Mouse (Mus musculus): ENCODE measurements around the gene Clic3.
A peak's percentile ranks its signal among the peaks of the same experiment; 100 is the strongest.

Clic3 gene

GRCm38 (mm10) chr2:25480541-25480940, 23.9 kb downstream of the Clic3 start:
- DNase-seq (ENCODE audit: low read depth) = no peak

GRCm38 (mm10) chr2:25482969-25483368, 26.3 kb downstream of the Clic3 start:
- DNase-seq (ENCODE audit: low read depth) = no peak

- DNase-seq (ENCODE audit: low read depth) = no peak
Observed at GRCm38 (mm10) chr2:25484901-25485647, 28.4 kb downstream of the Clic3 start.

- DNase-seq (ENCODE audit: low read depth) = no peak
Observed at GRCm38 (mm10) chr2:25487965-25488670, 31.5 kb downstream of the Clic3 start.

- DNase-seq (ENCODE audit: low read depth) = no peak
Observed at GRCm38 (mm10) chr2:25488671-25489068, 32.0 kb downstream of the Clic3 start.

- DNase-seq (ENCODE audit: low read depth) = no peak
Observed at GRCm38 (mm10) chr2:25492988-25493387, 36.4 kb downstream of the Clic3 start.

GRCm38 (mm10) chr2:25493476-25493961, 36.9 kb downstream of the Clic3 start, which contains the start of gene Lcn12:
Lcn12 (minus strand) TSS chr2:25493911.
- no peak for DNase-seq (ENCODE audit: low read depth)

GRCm38 (mm10) chr2:25496462-25496861, 39.8 kb downstream of the Clic3 start:
- DNase-seq (ENCODE audit: low read depth) = no peak

GRCm38 (mm10) chr2:25497846-25498575, 41.4 kb downstream of the Clic3 start:
- DNase-seq (ENCODE audit: low read depth) = no peak

- no peak for DNase-seq (ENCODE audit: low read depth)
Observed at GRCm38 (mm10) chr2:25498622-25499478, 42.2 kb downstream of the Clic3 start.

- no peak for DNase-seq (ENCODE audit: low read depth)
Observed at GRCm38 (mm10) chr2:25500071-25500575, 43.5 kb downstream of the Clic3 start.

GRCm38 (mm10) chr2:25500576-25501405, 44.2 kb downstream of the Clic3 start, which contains the start of gene Fbxw5:
Fbxw5 (plus strand) TSS chr2:25500750.
- DNase-seq (ENCODE audit: low read depth) = peak; percentile 89

- no peak for DNase-seq (ENCODE audit: low read depth)
Observed at GRCm38 (mm10) chr2:25501593-25502486, 45.2 kb downstream of the Clic3 start, which contains the start of gene C8g. C8g (minus strand) TSS chr2:25501719.

GRCm38 (mm10) chr2:25502726-25503125, 46.1 kb downstream of the Clic3 start:
- DNase-seq (ENCODE audit: low read depth) = peak; percentile 82

- DNase-seq (ENCODE audit: low read depth) = no peak
Observed at GRCm38 (mm10) chr2:25504538-25504937, 47.9 kb downstream of the Clic3 start.

- DNase-seq (ENCODE audit: low read depth) = no peak
Observed at GRCm38 (mm10) chr2:25505000-25505399, 48.4 kb downstream of the Clic3 start.

GRCm38 (mm10) chr2:25505860-25506259, 49.2 kb downstream of the Clic3 start:
- no peak for DNase-seq (ENCODE audit: low read depth)

GRCm38 (mm10) chr2:25506964-25507363, 50.3 kb downstream of the Clic3 start:
- DNase-seq (ENCODE audit: low read depth) = no peak
